Mouse (Mus musculus): ENCODE data around the gene Brca1. TPM values are rescaled to one million over a fixed set of nuclear protein-coding genes. Genes with fewer than 3 reads are reported as not detected.
A peak's percentile ranks its signal among the peaks of the same experiment; 100 is the strongest.

The Brca1 gene
- polyA plus RNA-seq, 1 experiment from 2014 or later, result 14.7 TPM

- Histone ChIP-seq H3K36me3 (ENCODE audit: control insufficient read depth, insufficient read depth, low read length) (peaks cover 11% of the 10 kb centered on the region), H3K4me3 (ENCODE audit: low read depth, low read length) (no peak overlapping the region), H3K27ac (ENCODE audit: low read length) (no peak overlapping the region), H3K27me3 (ENCODE audit: control insufficient read depth, insufficient read depth, low read length) (no peaks in the 10 kb centered on the region), H3K9ac (replicated peaks; ENCODE audit: low read depth, low read length) (no peak overlapping the region), H3K4me2 (replicated peaks; ENCODE audit: low read depth, low read length) (no peak overlapping the region), H3K9me3 (ENCODE audit: control insufficient read depth, low read depth, low read length) (no peaks in the 10 kb centered on the region), H3K4me1 (ENCODE audit: control insufficient read depth, insufficient read depth, low read length) (no peaks in the 10 kb centered on the region)
- no peak for ATAC-seq (ENCODE audit: insufficient number of reproducible peaks, insufficient read depth, low FRiP score, low read depth)
- 90% methylated on average over 2 of the region's 2 CpGs for WGBS
Measured at GRCm38 (mm10) chr11:101583205-101583604, 31.4 kb upstream of the Brca1 start.

GRCm38 (mm10) chr11:101582054-101583035, 30.6 kb upstream of the Brca1 start, which contains the start of gene Tmem106a:
Gene Tmem106a (plus strand): TSS chr11:101582242.
- ATAC-seq (ENCODE audit: insufficient number of reproducible peaks, insufficient read depth, low FRiP score, low read depth), result peak; percentile 79; the same call in 1 of the 2 replicates
- Histone ChIP-seq H3K4me2 (replicated peaks; ENCODE audit: low read depth, low read length) (peak within 1 kb of the TSS; percentile 46), H3K4me1 (ENCODE audit: control insufficient read depth, insufficient read depth, low read length) (no peaks in the 10 kb centered on the region), H3K4me3 (ENCODE audit: low read depth, low read length) (peak within 1 kb of the TSS; percentile 27), H3K27ac (ENCODE audit: low read length) (no peak within 1 kb of the TSS), H3K36me3 (ENCODE audit: control insufficient read depth, insufficient read depth, low read length) (peaks cover 20% of the 10 kb centered on the region), H3K27me3 (ENCODE audit: control insufficient read depth, insufficient read depth, low read length) (no peaks in the 10 kb centered on the region), H3K9me3 (ENCODE audit: control insufficient read depth, low read depth, low read length) (no peaks in the 10 kb centered on the region), H3K9ac (replicated peaks; ENCODE audit: low read depth, low read length) (0 out of 2 replicates have a peak within 1 kb of the TSS, but pooled peaks have one; percentile 1)
- 19% methylated on average over 30 of the region's 31 CpGs for WGBS

- Histone ChIP-seq H3K27me3 (ENCODE audit: control insufficient read depth, insufficient read depth, low read length) (no peaks in the 10 kb centered on the region), H3K9ac (replicated peaks; ENCODE audit: low read depth, low read length) (no peak overlapping the region), H3K36me3 (ENCODE audit: control insufficient read depth, insufficient read depth, low read length) (peaks cover 31% of the 10 kb centered on the region), H3K4me3 (ENCODE audit: low read depth, low read length) (no peak overlapping the region), H3K27ac (ENCODE audit: low read length) (no peak overlapping the region), H3K4me2 (replicated peaks; ENCODE audit: low read depth, low read length) (no peak overlapping the region), H3K4me1 (ENCODE audit: control insufficient read depth, insufficient read depth, low read length) (no peaks in the 10 kb centered on the region), H3K9me3 (ENCODE audit: control insufficient read depth, low read depth, low read length) (no peaks in the 10 kb centered on the region)
- ATAC-seq (ENCODE audit: insufficient number of reproducible peaks, insufficient read depth, low FRiP score, low read depth), result no peak
- 67% methylated on average over 6 of the region's 6 CpGs for WGBS
Measured at GRCm38 (mm10) chr11:101581081-101581764, 29.5 kb upstream of the Brca1 start.

- Histone ChIP-seq H3K4me2 (replicated peaks; ENCODE audit: low read depth, low read length) (no peak overlapping the region), H3K9ac (replicated peaks; ENCODE audit: low read depth, low read length) (no peak overlapping the region), H3K4me3 (ENCODE audit: low read depth, low read length) (no peak overlapping the region), H3K27ac (ENCODE audit: low read length) (no peak overlapping the region), H3K27me3 (ENCODE audit: control insufficient read depth, insufficient read depth, low read length) (no peaks in the 10 kb centered on the region), H3K4me1 (ENCODE audit: control insufficient read depth, insufficient read depth, low read length) (no peaks in the 10 kb centered on the region), H3K9me3 (ENCODE audit: control insufficient read depth, low read depth, low read length) (no peaks in the 10 kb centered on the region), H3K36me3 (ENCODE audit: control insufficient read depth, insufficient read depth, low read length) (peaks cover 80% of the 10 kb centered on the region)
- 81% methylated on average over 6 of the region's 6 CpGs for WGBS
- ATAC-seq (ENCODE audit: insufficient number of reproducible peaks, insufficient read depth, low FRiP score, low read depth), result no peak
Measured at GRCm38 (mm10) chr11:101576116-101576515, 24.4 kb upstream of the Brca1 start.

GRCm38 (mm10) chr11:101568421-101568820, 16.7 kb upstream of the Brca1 start:
- no peak overlapping the region for H3K4me2 ChIP-seq (replicated peaks; ENCODE audit: low read depth, low read length)
- H3K9ac ChIP-seq (replicated peaks; ENCODE audit: low read depth, low read length), result no peak overlapping the region
- no peaks in the 10 kb centered on the region for H3K9me3 ChIP-seq (ENCODE audit: control insufficient read depth, low read depth, low read length)
- 82% methylated on average over 3 of the region's 3 CpGs for WGBS
- H3K36me3 ChIP-seq (ENCODE audit: control insufficient read depth, insufficient read depth, low read length), result peaks cover 82% of the 10 kb centered on the region
- ATAC-seq (ENCODE audit: insufficient number of reproducible peaks, insufficient read depth, low FRiP score, low read depth), result no peak
- no peak overlapping the region for H3K4me3 ChIP-seq (ENCODE audit: low read depth, low read length)
- H3K4me1 ChIP-seq (ENCODE audit: control insufficient read depth, insufficient read depth, low read length), result no peaks in the 10 kb centered on the region
- no peak overlapping the region for H3K27ac ChIP-seq (ENCODE audit: low read length)
- H3K27me3 ChIP-seq (ENCODE audit: control insufficient read depth, insufficient read depth, low read length), result no peaks in the 10 kb centered on the region

- no peaks in the 10 kb centered on the region for H3K4me1 ChIP-seq (ENCODE audit: control insufficient read depth, insufficient read depth, low read length)
- H3K27ac ChIP-seq (ENCODE audit: low read length), result no peak overlapping the region
- no peaks in the 10 kb centered on the region for H3K9me3 ChIP-seq (ENCODE audit: control insufficient read depth, low read depth, low read length)
- WGBS, result 44% methylated on average over 5 of the region's 5 CpGs
- H3K27me3 ChIP-seq (ENCODE audit: control insufficient read depth, insufficient read depth, low read length), result no peaks in the 10 kb centered on the region
- no peak for ATAC-seq (ENCODE audit: insufficient number of reproducible peaks, insufficient read depth, low FRiP score, low read depth)
- no peak overlapping the region for H3K4me3 ChIP-seq (ENCODE audit: low read depth, low read length)
- H3K9ac ChIP-seq (replicated peaks; ENCODE audit: low read depth, low read length), result no peak overlapping the region
- H3K4me2 ChIP-seq (replicated peaks; ENCODE audit: low read depth, low read length), result no peak overlapping the region
- peaks cover 68% of the 10 kb centered on the region for H3K36me3 ChIP-seq (ENCODE audit: control insufficient read depth, insufficient read depth, low read length)
Measured at GRCm38 (mm10) chr11:101562391-101562790, 10.6 kb upstream of the Brca1 start.

GRCm38 (mm10) chr11:101556954-101557353, 5.2 kb upstream of the Brca1 start:
- peaks cover 52% of the 10 kb centered on the region for H3K36me3 ChIP-seq (ENCODE audit: control insufficient read depth, insufficient read depth, low read length)
- no peaks in the 10 kb centered on the region for H3K27me3 ChIP-seq (ENCODE audit: control insufficient read depth, insufficient read depth, low read length)
- no peak overlapping the region for H3K9ac ChIP-seq (replicated peaks; ENCODE audit: low read depth, low read length)
- no peak overlapping the region for H3K4me2 ChIP-seq (replicated peaks; ENCODE audit: low read depth, low read length)
- peaks cover 10% of the 10 kb centered on the region; the same call in 1 of the 2 replicates for H3K4me1 ChIP-seq (ENCODE audit: control insufficient read depth, insufficient read depth, low read length)
- no peak overlapping the region for H3K27ac ChIP-seq (ENCODE audit: low read length)
- H3K9me3 ChIP-seq (ENCODE audit: control insufficient read depth, low read depth, low read length), result no peaks in the 10 kb centered on the region
- no peak overlapping the region for H3K4me3 ChIP-seq (ENCODE audit: low read depth, low read length)
- WGBS, result 87% methylated on average over 2 of the region's 2 CpGs
- no peak for ATAC-seq (ENCODE audit: insufficient number of reproducible peaks, insufficient read depth, low FRiP score, low read depth)

GRCm38 (mm10) chr11:101556541-101556940, 4.8 kb upstream of the Brca1 start:
- H3K27me3 ChIP-seq (ENCODE audit: control insufficient read depth, insufficient read depth, low read length), result no peaks in the 10 kb centered on the region
- H3K4me1 ChIP-seq (ENCODE audit: control insufficient read depth, insufficient read depth, low read length), result peaks cover 10% of the 10 kb centered on the region; the same call in 1 of the 2 replicates
- no peak overlapping the region for H3K4me2 ChIP-seq (replicated peaks; ENCODE audit: low read depth, low read length)
- no peak for ATAC-seq (ENCODE audit: insufficient number of reproducible peaks, insufficient read depth, low FRiP score, low read depth)
- 93% methylated on average over 7 of the region's 7 CpGs for WGBS
- no peaks in the 10 kb centered on the region for H3K9me3 ChIP-seq (ENCODE audit: control insufficient read depth, low read depth, low read length)
- no peak overlapping the region for H3K4me3 ChIP-seq (ENCODE audit: low read depth, low read length)
- no peak overlapping the region for H3K9ac ChIP-seq (replicated peaks; ENCODE audit: low read depth, low read length)
- H3K27ac ChIP-seq (ENCODE audit: low read length), result no peak overlapping the region
- H3K36me3 ChIP-seq (ENCODE audit: control insufficient read depth, insufficient read depth, low read length), result peaks cover 48% of the 10 kb centered on the region

Data from stomach, embryonic 14.5 days (tissue).